Mouse (Mus musculus) urinary bladder, postnatal 14 days (tissue): ENCODE measurements around the gene Snap23.
"Not testable (repeated sequence)": the region's sequence is repeated elsewhere in the genome, so short reads cannot be mapped to it uniquely, and the experiment has no call there.

Experiments
- DNase-seq: peaks from one replicate; pipeline ENCODE4 v3.0.0; 2021; ENCODE audit warnings: low spot score

The Snap23 gene

GRCm38 (mm10) chr2:120566886-120567797, at the start of gene Snap23:
Snap23 (plus strand) TSS chr2:120567671.
- peak; percentile 94 for DNase-seq

- no peak for DNase-seq
These were observed 48.8 kb upstream of the Snap23 start for GRCm38 (mm10) chr2:120518547-120519210.

DNA sequence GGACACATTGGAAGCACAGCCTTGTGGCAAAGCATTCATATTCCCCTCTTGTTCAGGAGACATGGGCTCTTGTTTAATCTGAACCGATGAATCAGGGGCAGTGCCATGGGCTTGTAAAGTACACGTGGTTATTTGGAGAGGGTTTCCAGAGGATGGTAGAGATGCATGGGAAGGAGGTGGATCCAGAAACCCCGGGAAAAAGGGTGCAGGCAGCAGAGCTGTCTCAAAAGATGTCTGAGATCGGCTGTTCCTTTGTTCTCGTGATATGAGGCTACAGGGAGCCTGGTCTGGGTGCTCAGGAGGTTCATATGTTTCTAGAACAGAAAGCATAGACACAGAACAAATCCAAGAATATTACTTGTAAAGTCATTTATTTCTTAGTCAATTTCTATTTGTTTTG, 40.7 kb upstream of the Snap23 start:
- DNase-seq = no peak

DNA sequence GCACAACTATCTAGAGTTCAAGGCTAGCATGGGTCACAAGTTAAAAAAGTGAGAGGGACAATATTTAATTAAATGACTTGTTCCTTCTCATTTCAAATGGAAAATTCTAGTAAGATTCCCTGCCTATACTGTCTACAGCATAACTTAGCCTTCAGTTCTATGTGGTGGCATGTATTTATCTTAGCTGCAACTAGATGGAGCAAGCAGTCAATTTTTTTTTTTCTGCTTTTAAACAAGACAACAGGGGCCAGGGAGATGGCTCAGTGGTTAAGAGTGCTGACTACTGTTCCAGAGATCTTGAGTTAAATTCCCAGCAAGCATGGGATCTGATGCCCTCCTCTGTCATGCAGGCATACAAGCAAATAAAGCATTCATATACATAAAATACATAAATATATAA, 37.9 kb upstream of the Snap23 start:
- no peak for DNase-seq

DNA sequence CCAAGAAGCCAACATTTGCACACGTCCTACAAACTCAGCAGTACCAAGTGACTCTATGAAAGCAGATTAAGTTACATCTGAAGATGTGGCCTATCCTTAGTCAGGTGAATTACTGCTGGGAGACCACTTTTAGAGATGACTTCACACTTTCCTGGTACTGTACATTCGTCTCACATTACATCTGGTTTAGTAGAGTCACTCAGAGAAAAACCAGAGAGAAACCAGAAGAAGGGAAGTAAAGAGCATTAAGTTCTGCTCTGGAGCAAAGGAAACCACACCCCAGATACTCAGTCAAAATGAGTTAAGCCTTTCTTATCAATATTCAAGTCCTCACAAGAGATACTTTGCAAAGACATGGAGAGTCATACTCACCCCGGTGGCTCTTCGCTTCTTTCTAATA, 36.2 kb upstream of the Snap23 start:
- no peak for DNase-seq

DNA sequence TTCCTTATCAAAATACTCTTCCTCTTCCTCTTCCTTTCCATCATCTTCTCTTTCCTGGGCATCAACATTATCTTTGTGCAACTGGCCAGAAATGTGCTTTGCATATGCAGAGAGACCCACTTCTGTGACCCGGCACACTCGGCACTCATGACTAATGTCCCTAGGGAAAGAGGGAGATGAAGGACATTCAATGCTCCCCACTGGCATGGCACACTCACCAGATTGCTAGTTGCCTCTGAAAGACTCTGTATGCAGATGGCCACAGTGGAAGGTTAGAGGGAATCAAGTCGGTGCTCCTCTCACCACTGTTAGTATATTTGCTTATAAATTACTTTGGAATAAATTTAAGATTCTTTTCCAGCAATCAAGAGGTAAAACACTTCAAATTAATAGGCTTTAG, 28.1 kb upstream of the Snap23 start:
- no peak for DNase-seq

DNA sequence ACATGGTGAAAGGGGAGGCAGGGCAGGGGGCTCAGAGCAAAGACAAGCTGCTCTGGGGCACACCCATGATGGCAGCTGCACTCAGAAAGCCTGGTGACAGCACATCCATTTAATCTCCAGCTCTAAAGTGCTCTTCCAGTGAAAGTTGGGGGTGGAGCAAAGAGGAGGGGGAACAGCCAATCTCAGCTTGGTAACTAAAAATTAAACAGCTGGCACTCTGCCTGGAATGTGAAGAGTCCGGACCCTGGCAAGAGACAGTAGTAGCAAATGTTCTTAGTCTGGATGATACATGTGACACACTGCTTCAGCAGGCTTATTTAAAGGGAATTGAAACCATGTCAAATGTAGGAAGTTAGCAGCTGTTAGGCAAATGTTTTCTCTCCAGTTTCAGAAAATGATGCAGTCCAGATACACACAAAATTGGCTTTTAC, 27.7 kb upstream of the Snap23 start:
- DNase-seq = peak; percentile 63

- no peak for DNase-seq
These were observed 22.7 kb upstream of the Snap23 start for GRCm38 (mm10) chr2:120544732-120545131.

- no peak for DNase-seq
These were observed 10.6 kb upstream of the Snap23 start for GRCm38 (mm10) chr2:120556868-120557267.

DNA sequence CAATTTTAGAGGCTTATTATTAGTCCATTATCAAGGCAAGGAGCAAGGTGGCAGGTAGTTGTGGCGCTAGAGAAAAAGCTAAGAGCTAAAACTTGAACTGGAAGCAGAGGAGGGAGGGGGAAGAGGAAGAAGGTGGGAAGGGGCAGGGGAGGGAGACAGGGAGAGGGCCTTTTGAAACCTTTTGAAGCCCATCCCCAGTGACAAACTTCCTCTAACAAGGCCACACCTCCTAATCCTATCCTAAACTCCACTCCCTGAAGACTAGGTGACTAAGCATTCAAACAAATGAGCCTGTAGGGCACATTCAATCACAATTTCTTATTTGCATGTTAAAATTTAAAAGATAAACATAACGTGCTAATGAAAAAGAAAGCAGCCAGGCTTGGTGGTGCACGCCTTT, 8.7 kb upstream of the Snap23 start:
- DNase-seq = no peak

- no peak for DNase-seq
These were observed 5.9 kb upstream of the Snap23 start for GRCm38 (mm10) chr2:120561524-120561923.

GRCm38 (mm10) chr2:120562859-120563234, 4.6 kb upstream of the Snap23 start:
- no peak for DNase-seq

DNA sequence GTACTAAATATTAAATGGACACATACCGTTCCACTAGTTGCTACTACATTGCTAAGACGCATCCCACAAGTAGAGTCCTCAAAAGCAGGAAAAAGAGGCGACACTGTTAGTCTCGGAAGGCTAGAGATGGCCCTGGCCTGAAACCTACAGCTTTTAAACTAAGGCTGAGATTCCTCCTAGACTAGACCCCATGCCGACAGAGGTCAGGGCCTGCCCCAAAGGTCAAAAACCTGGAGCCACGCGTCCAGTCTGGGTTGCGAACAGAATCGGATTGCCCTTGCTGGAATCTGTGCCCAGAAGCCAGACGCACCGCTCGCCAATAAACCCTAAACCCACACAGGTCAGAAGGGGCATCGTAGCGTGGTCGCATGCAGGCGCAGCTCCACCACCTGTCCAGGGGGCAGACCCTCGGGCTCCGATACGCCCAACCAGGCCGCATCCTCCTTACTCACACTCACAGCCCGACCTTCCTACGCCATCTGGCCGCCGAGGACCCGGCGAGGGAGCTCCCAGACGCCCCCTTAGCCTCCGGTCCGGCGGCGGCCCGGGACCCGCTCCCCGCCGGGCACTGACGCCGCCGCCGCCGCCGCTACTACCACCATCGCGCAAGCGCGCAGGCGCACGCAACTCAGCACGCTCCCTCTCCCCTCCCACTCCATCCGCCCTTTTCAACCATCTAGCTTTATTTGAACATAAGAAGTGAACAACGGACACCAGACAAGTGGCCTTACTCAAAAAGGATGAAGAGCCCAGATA, 4.1 kb upstream of the Snap23 start, which contains the start of gene Zfp106:
TSS of gene Zfp106 (minus strand) at position 609 of the 756 bp plus-strand sequence.
- DNase-seq = peak; percentile 88

DNA sequence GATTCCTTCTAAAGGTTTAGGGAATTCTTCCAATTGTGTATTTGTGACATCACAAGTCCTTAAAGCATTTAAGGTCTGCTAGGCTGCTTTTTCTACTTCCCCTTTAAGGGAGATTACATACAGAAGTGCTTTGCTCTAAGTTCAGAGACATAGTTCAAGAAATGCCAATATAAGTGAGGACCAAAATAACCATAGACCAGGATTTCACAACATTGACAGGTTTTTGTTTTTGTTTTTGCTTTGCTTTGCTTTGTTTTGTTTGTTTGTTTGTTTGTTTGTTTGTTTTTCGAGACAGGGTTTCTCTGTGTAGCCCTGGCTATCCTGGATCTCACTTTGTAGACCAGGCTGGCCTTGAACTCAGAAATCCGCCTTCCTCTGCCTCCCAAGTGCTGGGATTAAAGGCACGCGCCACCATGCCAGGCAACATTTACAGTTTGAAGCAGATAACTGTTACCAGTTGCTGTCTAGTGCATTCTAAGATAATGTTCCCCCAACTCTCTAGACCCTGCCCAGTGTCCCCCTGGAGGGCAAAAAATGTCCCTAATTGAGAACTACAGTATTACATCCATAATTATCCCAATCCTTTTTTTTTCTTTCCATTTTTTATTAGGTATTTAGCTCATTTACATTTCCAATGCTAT, 2.8 kb upstream of the Snap23 start:
- DNase-seq = not testable (repeated sequence)

GRCm38 (mm10) chr2:120565363-120565762, 2.1 kb upstream of the Snap23 start:
- no peak for DNase-seq

DNA sequence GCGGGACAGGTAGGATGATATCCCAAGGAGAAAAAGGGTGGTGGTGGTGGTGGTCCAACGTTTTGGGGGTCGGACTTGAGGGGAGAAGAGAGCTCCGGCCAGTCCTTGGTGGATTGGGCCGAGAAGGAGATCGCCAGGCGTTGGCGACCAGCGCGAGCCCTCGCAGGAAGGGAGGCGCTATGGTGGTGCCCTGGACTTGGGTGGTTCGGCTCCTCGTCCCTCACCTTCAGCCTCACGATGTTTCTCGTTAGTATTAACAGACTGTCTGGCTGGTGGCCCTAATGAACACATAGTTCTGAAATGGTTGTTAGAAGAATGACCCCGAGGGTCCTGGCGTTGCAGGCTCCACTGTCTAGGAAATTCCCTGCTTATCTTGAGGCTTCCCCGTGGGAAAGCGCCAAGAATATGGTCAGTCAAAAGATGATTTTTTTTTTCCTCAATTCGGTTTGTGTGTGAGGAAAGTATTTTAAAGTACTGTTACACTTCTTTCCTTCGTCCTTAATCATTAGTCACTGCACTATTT, 388 bp downstream of the Snap23 start:
- DNase-seq = no peak

GRCm38 (mm10) chr2:120571081-120571480, 3.6 kb downstream of the Snap23 start:
- no peak for DNase-seq

DNA sequence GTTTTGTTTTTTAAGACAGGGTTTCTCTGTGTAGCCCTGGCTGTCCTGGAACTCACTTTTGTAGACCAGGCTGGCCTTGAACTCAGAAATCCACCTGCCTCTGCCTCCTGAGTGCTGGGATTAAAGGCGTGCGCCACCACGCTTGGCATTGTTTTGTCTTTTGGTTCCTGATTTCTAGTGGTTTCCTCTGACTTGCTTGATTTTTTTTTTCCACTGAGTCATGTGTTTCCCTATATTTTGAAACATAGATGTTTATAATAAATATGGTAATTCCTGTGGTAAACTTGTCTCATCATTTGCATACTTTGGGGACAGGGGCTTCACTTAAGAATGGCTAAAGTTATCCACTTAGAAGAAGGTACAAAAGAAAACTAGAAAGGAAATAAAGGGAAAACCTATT, 4.7 kb downstream of the Snap23 start:
- DNase-seq = not testable (repeated sequence)

GRCm38 (mm10) chr2:120575121-120575520, 7.7 kb downstream of the Snap23 start:
- DNase-seq = no peak

GRCm38 (mm10) chr2:120575978-120576377, 8.5 kb downstream of the Snap23 start:
- no peak for DNase-seq

GRCm38 (mm10) chr2:120577799-120578198, 10.3 kb downstream of the Snap23 start:
- no peak for DNase-seq

DNA sequence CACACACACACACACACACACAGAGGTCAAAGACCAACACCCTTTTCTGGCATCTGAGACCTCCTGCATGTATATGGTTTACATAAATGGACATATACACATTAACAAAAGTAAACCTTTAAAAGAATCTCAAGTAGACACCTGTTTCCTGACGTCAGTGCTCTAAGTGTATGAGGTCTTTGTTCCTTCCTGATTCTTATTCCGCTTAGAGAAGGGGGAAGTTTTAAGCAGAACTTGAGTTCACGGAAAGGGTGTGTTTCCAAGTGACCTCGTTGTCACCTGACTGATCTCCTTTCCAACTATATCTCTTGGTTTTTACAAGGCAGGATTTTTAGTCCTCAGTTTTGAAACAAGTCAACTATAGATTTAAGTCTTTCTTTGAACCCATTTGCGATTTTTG, 10.8 kb downstream of the Snap23 start:
- no peak for DNase-seq
